Mouse (Mus musculus) spleen, adult 18-20 months (tissue): ENCODE data around the gene Gpr179.

Experiments
- DNase-seq, 2 experiments: peaks; one replicate each; pipeline ENCODE4 v3.0.0; 2022; ENCODE audit warnings: mixed read lengths in 2 of 2

The Gpr179 gene

GRCm38 (mm10) chr11:97285852-97286775 is 65.8 kb downstream of the Gpr179 start:
- DNase-seq: no peak

- no peak for DNase-seq
Observed at GRCm38 (mm10) chr11:97284854-97285253, 67.0 kb downstream of the Gpr179 start.

DNA sequence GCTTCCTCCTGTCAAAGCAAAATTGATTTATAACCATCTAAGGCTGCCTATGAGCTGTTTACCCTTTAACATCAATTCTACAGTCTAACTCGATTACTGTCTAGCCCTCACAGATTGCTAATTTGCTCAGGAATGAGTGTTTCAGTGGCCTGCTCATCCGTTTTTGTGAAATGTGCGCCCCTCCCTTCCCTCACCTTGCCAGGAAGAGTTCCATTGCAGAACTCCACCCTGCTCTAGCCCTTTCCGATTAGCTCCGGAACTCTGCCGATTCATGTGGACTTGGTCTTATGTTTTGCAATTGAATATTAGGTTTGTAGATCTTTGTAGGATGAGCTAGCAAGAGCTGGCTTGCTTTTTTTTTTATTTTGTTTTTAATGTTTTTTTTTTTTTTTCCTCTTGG is 69.7 kb downstream of the Gpr179 start:
- DNase-seq: no peak
